Mouse (Mus musculus) v-Abl transformed pro-B cells (cell line): ENCODE data around the gene Smarcb1.

Source experiments
- in situ Hi-C, 2 experiments: fragments of 400-800 bp; cut with MboI; formaldehyde crosslinking; loops; one replicate each; pipeline ENCODE4 v1.15.1; 2025; ENCODE audit not compliant: unreplicated experiment in 2 of 2

The Smarcb1 gene

DNA sequence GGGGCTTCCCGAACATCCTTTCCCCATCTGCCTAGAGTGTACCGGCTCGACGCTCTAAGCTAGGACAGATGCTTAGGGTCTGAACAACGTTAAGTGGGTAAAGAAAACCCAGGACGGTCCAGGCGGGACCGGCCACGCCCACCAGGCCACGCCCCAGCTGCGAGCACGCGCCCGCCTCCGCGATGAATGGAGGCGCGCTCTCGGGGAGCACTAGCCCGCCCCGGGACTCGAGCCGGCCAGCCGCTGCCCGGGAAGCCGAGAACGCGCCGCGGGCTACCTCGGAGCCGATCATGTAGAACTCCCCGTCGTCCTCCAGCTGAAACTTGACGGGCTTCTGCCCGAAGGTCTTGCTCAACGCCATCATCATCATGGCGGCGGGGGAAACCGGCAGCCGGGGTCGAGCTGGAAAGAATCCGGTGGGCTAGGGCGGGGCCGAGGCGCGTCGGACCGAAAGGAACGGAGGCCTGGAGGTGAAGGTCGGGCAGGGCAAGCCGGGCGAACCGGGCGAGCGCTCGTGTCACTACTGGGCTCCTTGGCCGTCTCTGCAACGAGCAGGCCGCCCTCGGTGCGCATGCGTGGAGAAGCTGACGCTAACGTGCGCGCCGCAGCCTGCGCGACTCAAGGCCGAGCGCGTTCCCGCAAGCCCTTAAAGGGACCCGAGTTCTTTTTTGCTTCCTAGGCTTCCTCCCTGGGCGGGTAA, at the start of gene Smarcb1:
Gene Smarcb1, minus strand, starts transcription at position 592 of the 700 bp plus-strand sequence.
- in situ Hi-C loops, result no loop called here

DNA sequence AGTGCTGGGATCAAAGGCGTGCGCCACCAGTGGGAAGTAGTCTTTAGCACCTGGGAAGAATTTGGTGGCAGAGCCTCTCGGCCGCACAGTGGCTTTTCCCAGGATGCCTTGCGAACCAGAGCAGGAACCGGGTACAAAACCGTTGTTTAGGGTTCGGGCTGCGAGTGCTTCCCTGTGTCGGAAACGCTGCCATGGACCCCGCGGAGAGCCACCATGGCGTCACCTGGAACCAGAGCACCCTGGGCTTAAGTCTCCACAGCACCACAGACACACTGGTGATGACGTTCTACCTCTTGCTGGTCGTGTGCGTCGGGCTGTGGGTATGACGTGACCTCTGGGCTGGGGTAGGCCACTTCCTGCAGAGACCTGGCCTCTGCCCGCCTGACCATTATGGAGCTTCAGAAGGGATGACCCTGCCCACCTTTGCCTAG, 33.0 kb upstream of the Smarcb1 start, which contains the start of gene Gm5134:
Gene Gm5134, plus strand, starts transcription at position 134 of the 431 bp plus-strand sequence.
- in situ Hi-C loops, result loop anchor here (5.0 to 25.0 kb wide), 5 partner anchors 67 to 783 kb away; partner anchors contain the start of genes Ggt5 (in 2 of the 2) and Col6a1 (in 1 of the 2)

DNA sequence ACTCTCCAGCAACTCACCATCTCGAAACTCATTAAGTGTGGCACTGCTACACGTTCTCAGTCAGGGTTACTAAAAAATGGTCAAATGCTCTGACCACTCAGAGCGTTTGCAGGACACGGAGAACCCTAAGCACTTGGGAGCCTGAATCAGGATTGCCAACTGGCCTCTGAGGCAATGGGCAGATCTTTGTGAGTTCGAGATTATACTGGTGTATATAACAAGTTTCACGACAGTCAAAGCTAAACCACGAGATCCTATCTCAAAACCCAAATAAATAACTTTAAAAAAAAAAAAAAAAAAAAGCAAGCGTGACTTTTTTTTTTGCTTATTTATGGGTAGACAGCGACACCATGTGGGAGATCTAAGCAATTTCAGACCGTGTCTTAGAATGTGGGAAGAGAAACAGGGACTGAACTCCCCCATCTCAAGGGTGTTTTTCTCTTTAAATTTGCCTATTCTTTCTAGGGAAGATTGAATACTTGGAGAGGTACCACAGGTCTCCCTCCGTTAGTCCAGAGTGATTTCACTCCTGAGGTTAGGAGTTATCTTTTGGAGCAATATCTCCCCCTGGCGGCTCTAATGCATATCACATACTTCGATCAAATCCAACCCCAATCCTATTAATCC, 30.1 kb upstream of the Smarcb1 start:
- in situ Hi-C loops, result loop anchor here (5.0 to 25.0 kb wide), 5 partner anchors 64 to 786 kb away; partner anchors contain the start of genes Ggt5 (in 2 of the 2) and Col6a1 (in 1 of the 2)

DNA sequence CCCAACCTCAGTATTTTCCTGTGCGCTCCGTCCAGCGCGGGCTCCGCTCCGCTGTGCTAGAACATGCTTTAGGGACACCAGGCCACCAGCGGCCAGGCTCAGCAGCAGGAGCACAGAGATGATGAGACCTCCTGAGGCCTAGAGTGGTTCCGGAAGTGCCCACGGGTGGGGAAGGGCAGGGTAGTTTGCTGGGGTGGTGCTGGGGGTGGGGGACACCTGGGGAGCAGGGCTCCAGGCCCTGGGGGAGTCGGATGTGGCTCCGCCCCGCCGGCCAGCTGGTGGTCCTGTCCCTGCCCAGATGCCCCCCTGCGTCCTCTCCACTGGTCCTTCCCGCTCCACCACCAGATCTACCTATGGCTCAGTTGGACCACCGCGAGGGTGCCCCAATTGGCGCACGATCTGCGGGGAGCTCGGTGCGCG, 29.4 kb upstream of the Smarcb1 start:
- in situ Hi-C loops, result loop anchor here (5.0 to 25.0 kb wide), 5 partner anchors 64 to 786 kb away; partner anchors contain the start of genes Ggt5 (in 2 of the 2) and Col6a1 (in 1 of the 2)

DNA sequence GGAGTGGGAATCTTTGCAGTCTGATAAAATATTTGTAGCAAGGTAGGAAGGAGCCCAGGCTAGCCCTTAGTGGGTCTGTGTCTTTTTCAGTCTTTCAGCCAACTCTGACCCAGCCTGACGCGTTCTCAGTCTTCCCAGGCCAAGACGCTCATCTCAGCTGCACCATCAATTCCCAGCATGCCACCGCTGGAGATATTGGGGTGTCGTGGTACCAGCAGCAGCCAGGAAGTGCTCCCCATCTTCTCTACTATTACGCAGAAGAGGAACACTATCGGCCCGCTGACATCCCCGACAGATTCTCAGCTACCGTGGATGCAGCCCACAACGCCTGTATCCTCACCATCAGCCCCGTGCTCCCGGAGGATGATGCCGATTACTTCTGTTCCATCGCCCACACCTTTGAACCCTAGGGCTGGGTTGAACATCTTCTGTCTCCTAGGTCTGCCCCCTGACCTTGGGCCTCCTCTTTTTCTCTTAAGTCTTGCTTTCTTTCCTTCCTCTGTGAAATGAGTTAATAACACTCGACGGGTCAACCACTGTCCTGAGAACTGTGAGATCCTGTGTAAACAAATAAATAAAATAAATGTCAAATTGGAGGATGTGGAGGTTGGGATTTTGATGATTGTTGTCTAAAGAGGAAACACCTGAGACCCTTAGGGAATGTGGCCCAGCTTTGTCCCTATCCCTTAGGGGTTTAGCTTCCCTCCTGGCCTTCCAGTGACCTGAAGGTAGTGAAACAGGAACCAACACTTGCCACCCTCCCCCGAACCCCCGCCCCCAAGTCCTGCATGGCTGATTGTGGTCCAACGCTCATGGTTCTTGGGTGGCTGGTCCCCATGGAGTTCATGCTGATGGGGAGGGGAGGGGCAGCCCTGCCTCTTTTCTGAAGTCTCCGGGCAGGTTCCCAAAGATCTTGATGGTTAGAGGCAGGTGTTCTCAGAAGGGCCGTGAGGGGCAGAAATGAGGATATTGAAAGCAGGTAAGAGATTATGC, 27.9 kb upstream of the Smarcb1 start:
- in situ Hi-C loops, result loop anchor here (5.0 to 25.0 kb wide), 5 partner anchors 62 to 788 kb away; partner anchors contain the start of genes Ggt5 (in 2 of the 2) and Col6a1 (in 1 of the 2)

DNA sequence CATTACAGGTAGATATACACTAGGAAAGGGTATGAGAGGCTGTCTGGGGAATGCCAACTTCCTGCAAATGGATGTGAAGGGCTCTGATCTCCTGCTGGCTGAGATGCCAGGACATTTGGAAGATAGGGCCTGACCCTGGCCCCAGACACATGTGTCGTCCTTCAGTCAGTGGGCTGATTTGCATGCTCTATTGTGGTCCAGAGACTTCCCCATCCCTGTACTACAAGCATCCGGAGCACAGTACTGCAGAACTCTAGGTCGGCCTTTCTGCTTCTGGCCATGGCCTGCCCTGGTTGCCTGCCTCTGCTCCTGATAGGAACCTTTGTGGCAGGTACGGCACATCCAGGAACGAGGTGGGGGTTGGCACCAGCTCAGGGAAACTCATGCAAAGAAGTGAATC, 26.7 kb upstream of the Smarcb1 start:
- in situ Hi-C loops, result no loop called here

DNA sequence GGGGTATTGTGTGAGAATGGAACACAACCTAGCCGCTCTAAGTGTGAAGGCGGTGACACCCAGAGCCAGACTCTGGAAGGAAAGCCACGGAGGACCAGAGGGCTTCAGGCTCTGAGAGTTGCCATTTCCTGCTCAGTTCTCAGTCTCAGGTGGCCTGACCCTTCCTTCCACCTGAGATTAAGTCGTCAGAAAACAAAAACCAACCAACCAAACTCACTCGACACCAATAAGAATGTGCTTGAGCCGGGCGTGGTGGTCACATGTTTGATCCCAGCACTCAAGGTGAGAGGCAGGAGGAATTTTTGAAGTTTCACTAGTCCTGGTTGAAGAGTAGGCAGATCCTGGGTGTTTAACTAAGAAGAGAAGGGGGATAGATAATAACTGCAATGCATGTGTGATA, 24.5 kb upstream of the Smarcb1 start:
- in situ Hi-C loops, result no loop called here

DNA sequence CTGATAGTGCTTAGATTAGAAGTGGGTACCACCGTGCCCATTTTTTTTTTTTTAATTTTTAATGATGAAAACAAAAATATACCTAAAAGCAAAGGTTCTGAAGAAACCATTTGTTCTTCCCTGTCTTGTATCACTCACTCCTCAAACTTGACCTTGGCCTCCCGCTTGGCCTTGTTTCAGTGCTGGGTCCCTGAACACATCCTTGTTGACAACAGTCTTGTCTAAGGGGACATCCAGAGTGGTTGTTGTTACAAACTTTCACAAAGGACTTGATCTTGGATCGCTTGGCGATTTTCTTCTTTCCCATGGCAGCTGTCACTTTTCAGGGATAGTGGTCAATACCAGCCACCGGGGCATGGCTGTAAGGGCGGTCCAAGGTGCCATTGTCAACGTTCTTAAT, 23.8 kb upstream of the Smarcb1 start:
- in situ Hi-C loops, result no loop called here

DNA sequence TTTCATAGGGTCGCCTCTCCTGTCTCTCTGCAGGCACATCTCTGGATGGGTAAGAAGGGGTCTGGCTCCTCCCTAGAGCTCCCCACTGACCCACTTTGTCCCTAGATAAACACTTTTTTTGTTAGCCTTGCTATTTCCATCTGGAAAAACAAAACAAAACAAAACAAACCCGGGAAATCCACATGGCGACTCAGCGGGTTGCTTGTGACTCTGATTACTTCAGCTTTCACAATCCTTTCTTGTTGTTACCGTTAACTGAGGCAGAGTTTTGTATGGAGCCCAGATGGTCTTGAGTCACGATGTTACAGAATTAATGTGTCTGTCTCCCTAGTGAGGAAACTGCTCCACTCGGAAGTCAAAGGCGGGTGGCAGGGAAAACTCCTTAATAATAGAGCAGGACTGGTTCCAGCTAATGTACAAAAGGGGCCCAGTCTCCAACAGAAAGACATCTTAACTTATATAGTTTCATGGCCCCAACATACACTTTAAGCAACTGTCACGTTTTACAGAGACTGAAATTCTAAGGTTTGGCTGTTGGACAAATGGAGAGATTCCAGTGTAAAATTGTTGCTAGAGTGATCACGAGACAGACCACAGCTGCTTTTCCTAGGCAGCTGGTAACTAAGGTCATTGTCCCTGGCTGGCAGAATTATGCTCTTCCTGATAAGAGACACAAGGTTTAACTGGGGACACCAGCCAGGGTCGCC, 22.8 kb upstream of the Smarcb1 start:
- in situ Hi-C loops, result no loop called here

DNA sequence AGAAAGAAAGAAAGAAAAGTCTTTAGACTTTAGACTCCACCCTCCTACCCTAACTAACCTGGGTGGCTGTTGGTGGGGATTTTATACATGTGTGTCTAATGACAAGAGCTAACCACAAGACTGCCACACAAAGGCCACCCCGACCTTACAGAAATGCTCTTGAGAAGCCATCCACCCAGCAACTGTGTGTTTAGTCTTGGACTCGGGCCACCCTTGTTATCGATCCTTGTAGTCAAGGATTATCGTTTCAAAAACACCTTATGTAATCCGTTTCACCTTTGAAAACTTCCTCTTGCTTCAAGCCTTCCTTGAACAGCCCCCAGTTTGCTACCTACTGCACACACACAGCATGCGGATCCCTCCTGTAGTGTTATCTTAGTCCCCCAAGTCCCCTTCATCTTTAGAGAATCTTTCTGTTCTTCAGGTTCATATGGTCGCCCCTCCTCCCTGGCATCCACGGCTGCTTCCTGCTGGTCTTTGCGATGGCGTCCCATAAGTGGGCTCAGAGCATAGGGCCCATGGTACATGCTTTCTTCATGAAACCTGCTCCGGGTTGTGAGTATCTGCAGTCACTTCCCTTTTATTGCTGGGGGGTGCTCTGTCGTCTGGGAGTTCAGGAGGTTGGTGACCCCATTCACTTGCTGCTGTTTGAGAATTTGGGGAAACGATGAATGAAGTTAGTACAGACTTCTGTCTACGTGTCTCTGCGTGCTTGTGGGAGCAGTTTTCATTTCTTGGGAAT, 21.5 kb upstream of the Smarcb1 start, which contains the start of gene Vpreb3:
Gene Vpreb3, plus strand, starts transcription at position 322 of the 742 bp plus-strand sequence.
- in situ Hi-C loops, result no loop called here

DNA sequence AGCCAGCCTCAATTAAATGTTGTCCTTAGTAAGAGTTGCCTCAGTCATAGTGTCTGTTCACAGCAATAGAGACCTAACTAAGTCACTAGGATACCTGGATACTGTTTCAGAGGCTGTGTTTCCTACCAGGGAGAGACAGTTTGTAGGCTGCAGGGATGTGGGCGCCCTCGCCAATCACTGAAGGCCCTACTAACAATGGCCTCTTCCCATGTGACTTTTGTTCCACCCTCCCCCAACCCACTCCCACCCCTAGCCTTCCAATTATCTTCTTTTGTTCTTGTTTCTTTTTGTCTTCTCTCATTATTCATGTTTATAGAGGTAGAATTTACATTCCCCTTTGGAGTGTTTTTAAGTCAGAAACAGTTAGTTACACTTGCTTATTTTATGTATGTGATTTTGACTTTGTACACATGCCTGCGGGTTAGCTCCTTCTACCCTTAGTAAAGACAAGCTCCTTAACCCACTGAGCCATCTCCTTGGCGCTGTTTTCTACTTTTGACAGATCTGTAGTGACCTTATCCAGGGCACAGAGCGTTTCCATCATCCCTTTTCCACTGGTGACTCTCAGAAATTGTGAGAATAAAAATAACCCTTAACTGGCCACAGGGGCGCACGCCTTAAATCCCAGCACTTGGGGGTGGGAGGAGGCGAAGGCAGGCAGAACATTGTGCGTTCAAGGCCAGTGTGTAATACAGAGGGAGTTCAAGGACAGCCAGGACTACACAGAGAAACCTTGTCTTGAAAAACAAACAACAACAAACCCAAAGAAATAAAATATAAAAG, 19.8 kb upstream of the Smarcb1 start:
- in situ Hi-C loops, result no loop called here

DNA sequence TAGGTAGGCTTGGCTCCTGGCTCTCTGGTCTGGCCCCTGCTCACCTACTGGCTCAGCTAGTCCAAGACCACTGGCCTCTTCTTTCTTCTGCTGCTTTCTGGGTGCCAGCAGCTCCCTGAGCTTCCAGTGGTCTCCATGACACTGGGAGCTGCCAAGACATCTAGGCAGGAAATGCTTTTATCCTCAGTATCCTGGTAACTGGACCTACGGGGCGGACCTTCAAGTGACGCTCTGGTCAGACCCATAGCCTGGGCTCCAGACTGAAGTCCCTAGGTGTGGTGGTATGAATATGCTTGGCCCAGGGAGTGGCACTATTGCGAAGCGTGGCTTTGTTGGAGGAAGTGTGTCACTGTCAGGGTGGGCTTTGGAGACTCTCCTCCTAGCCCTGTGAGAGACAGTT, 19.1 kb upstream of the Smarcb1 start, which contains the start of gene Gm867:
Gene Gm867, minus strand, starts transcription at position 153 of the 400 bp plus-strand sequence.
- in situ Hi-C loops, result no loop called here

DNA sequence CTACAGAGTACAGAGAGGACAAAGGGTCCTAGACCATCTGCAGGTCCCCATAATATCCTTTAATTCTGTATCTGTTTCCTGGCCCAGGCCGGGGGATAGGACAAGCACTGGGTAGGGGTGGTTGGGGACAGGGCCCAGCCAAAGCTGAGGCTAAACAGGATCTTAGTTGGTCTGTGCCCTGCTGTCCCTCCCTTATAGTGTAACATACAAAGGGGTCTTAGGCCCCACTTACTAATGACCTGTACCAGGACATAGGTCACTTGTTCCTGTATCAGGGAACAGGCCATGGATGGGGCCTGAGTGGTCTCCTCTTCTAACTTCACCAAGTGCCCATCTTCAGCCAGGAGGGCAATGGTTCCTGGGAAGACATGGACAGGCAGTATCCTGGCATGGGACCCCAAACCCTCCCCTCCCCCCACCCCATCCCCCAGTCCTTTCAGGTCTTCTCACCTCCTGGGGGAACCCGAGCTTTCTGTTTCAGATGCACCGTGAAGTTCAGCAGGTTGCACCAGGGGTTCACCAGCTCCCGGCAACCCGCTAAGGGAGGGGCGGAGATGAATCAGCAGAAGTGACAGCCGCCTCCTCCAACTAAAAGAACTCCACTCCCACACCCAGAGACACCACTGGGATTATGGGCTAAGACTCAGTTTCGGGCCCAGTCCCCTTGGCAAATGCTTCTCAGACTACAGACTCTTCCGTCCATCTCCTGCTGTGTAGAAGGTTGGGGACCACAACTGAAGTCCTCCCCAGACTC, 18.2 kb upstream of the Smarcb1 start:
- in situ Hi-C loops, result no loop called here

DNA sequence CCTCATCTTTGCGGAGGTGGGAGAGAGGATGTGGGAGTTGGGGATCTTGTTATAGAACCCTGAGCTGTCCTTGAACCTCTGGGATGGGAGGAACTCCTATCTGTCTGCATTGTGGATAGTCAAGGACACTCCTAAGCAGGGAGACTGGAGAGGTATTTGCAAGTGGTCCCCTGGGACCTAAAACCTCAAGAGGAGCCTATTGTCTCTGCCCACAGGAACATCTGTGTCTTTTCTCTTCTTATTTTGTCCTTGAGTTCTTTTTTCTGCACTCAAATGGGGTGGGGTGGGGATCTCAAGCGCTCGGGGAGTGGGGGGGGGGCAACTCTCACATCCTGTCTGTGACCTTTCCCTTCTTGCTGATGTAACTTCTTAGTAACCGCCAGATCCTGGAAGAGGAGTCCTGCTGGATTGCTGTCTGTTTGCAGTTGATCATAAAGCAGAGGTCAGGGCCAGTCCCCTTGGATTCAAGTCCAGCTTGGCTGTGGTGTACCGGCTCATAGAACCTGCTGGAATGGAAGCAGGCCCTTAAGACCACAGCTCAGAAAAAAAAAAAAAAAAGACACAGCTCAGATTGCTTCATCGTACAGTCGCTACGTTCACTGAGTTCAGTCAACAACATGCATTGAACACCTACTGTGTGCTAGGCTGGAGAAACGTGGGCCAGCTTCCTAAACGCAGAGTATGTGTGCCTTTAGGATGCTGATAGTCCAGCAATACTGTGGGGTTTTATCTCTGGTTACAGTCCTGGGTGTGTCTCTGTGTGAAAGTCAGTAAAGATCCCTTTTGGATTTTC, 16.6 kb upstream of the Smarcb1 start:
- in situ Hi-C loops, result no loop called here

DNA sequence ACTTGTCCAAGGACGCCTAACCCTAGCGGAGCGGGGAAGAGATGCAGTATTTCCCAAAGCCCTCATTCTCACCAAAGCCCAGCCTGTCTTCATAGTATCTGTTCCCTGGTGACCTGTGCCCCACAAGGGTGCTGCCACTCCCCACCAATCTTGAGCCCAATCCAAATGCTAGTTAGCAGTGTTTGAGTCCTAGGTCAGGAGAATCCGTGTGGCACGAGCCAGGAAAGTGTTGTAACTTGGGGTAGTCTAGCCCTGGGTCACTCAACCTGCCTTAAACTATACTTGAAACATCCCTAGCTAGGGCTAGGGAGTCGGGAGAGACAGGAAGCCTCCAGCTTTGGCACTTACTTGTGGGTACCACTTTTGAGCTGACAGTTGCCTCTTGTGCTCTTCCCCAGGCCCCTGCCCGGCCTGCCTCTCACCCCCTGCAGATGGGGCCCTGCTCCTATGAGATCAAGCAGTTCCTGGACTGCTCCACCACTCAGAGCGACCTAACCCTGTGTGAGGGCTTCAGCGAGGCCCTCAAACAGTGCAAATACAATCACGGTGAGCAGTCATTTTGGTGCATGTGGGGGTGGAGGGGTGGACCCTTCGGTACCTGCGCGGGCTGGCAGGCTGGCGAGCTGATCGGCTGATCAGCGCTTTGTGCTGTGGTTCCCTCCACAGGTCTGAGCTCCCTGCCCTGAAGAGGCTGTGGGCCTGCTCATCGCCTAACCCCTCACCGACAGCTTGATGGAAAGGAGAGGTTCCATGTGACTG, 15.7 kb upstream of the Smarcb1 start:
- in situ Hi-C loops, result no loop called here
